Mouse (Mus musculus): ENCODE measurements around the gene Phc3.

DNA sequence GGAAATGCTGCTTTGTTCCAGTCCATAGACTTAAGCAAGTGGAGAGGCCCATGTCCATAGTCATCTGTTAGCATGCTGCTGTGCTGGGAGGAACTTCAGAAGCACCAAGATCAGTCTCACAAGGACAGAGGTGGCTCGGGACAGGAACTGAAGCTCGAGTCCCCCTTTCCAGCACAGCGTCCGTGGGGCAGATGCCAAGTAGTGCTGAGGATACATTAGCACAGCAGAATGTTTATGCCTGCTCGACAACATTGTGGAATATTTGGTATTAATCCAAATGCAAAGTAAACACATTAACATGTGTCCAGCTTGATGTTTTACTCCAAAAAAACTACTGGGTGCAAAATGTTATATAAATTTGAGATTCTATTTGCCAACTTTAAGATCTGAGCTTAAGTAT, 72.5 kb downstream of the Phc3 start:
- TF ChIP-seq CTCF (IDR thresholded peaks at IDR 0.05; ENCODE audit: borderline replicate concordance, insufficient read depth, low read depth, low read length) (no peak), POLR2A (IDR thresholded peaks at IDR 0.05; ENCODE audit: borderline replicate concordance, insufficient read depth, low read length) (no peak)
